Mouse (Mus musculus): ENCODE data around the gene Nav2. TPM values are rescaled to one million over a fixed set of nuclear protein-coding genes. Genes with fewer than 3 reads are reported as not detected.
A peak's percentile ranks its signal among the peaks of the same experiment; 100 is the strongest.

Nav2 gene
- polyA plus RNA-seq, 1 experiment from 2014 or later: 19.7 TPM

DNA sequence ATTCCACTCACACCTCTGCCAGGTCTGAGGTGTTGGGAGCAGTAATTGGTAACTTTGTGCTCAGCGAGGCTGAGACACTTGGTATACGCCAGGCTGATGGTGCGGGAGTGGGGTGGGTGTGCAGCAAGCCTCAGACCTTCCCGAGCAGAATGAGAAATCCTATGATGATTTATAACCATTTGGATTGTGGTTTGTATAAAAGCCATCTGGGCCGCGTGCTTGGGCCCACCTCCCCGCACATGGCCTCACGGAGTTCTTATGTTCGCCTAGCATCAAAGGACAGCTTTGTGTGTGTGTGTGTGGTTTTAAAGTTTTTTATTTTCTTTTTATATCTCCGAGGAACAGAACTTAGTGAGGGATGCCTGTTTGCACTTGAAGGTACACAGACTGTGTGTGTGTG lies 474.4 kb downstream of the Nav2 start:
- 0 out of 2 replicates have a peak, but pooled peaks cover 4% of the 10 kb centered on the region for H3K4me1 ChIP-seq (ENCODE audit: insufficient read depth)
- 32% methylated on average over 10 of the region's 10 CpGs for WGBS

DNA sequence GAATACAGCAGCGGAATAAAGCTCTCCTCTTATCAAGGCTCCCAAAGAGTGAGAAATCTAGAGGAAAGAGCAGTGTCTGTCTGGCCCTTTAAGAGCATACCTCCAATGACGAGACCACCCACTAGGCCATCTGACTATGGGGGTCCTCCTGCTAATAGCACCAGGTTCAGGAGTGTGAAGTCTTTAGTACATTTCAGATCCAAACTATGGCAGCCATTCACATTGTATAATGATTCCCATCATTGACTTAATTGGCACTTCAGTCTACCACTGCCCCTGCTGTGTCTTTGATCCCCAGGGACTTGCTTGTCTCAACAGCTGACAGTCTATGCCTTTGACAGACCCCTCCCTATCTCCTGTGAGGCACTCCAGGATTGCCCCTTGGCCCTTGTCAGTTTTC lies 479.6 kb downstream of the Nav2 start:
- Histone ChIP-seq H3K27me3 (ENCODE audit: insufficient read depth, low read length) (no peaks in the 10 kb centered on the region), H3K4me2 (no peak overlapping the region), H3K9ac (no peak overlapping the region), H3K4me1 (ENCODE audit: insufficient read depth) (0 out of 2 replicates have a peak, but pooled peaks cover 7% of the 10 kb centered on the region), H3K27ac (ENCODE audit: low read depth) (no peak overlapping the region), H3K9me3 (ENCODE audit: low read depth, low read length) (no peaks in the 10 kb centered on the region), H3K36me3 (ENCODE audit: insufficient read depth) (no peaks in the 10 kb centered on the region), H3K4me3 (ENCODE audit: low read depth, low read length) (no peak overlapping the region)
- ATAC-seq (ENCODE audit: insufficient read depth) (no peak), DNase-seq (no peak)
- 43% methylated on average over 2 of the region's 2 CpGs for WGBS
- no peak for TF ChIP-seq CTCF (IDR thresholded peaks at IDR 0.05; ENCODE audit: low read depth)

More for the DNA sequence above, 474.4 kb downstream of the Nav2 start:
- H3K4me3 ChIP-seq (ENCODE audit: low read depth, low read length): no peak overlapping the region
- H3K36me3 ChIP-seq (ENCODE audit: insufficient read depth): no peaks in the 10 kb centered on the region
- H3K27ac ChIP-seq (ENCODE audit: low read depth): no peak overlapping the region
- TF ChIP-seq CTCF (IDR thresholded peaks at IDR 0.05; ENCODE audit: low read depth): no peak
- DNase-seq (peak; percentile 50), ATAC-seq (ENCODE audit: insufficient read depth) (peak; percentile 52; the same call in 1 of the 2 replicates)
- no peak overlapping the region for H3K9ac ChIP-seq
- H3K27me3 ChIP-seq (ENCODE audit: insufficient read depth, low read length): no peaks in the 10 kb centered on the region
- H3K4me2 ChIP-seq: no peak overlapping the region
- H3K9me3 ChIP-seq (ENCODE audit: low read depth, low read length): no peaks in the 10 kb centered on the region

DNA sequence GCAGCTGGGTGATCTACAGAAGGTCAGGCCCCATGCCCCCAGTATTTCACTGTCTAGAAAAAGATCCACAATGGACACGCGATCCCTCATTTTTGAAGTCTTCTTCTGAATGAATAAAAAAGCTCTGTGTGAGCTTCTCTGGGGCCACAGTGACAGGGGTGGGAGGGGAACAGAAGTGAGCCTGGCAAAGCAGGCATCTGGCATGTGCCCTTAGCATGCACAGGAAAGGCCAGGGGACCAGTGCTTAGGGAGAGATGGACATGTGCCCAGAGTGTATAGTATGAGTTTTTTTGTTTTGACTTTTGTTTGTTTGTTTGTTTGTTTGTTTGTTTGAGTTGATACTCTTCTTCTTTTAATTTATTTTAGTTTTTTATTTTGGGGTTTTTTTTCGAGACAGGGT lies 481.8 kb downstream of the Nav2 start:
- 64% methylated on average over 3 of the region's 3 CpGs for WGBS
- no peak for TF ChIP-seq CTCF (IDR thresholded peaks at IDR 0.05; ENCODE audit: low read depth)

DNA sequence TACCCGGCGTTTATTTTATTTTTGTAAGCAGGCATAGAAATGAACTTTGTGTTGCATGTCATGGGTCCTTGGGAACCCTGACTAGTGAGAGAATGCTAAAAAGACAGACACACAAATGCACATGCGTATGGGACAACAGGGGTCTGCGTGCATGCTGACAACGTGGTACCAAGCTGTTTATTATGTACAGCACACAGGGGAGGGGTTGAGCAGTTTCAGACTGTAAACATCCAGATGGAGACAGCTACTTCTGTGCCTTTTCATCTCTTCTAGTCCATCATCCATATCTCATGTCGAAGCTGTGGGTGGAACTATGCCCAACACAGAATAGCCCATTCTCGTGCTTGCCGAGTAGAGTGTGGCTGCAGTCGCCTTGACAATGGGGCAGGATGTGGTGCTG lies 482.3 kb downstream of the Nav2 start:
- Histone ChIP-seq H3K4me2 (no peak overlapping the region), H3K27ac (ENCODE audit: low read depth) (no peak overlapping the region), H3K36me3 (ENCODE audit: insufficient read depth) (no peaks in the 10 kb centered on the region), H3K4me3 (ENCODE audit: low read depth, low read length) (no peak overlapping the region), H3K9me3 (ENCODE audit: low read depth, low read length) (no peaks in the 10 kb centered on the region), H3K9ac (no peak overlapping the region), H3K27me3 (ENCODE audit: insufficient read depth, low read length) (no peaks in the 10 kb centered on the region), H3K4me1 (ENCODE audit: insufficient read depth) (0 out of 2 replicates have a peak, but pooled peaks cover 6% of the 10 kb centered on the region)
- WGBS: 55% methylated on average over 9 of the region's 9 CpGs
- no peak for TF ChIP-seq CTCF (IDR thresholded peaks at IDR 0.05; ENCODE audit: low read depth)
- ATAC-seq (ENCODE audit: insufficient read depth) (no peak), DNase-seq (no peak)

More for the DNA sequence above, 481.8 kb downstream of the Nav2 start:
- no peak overlapping the region for H3K27ac ChIP-seq (ENCODE audit: low read depth)
- no peaks in the 10 kb centered on the region for H3K9me3 ChIP-seq (ENCODE audit: low read depth, low read length)
- DNase-seq (no peak), ATAC-seq (ENCODE audit: insufficient read depth) (no peak)
- no peaks in the 10 kb centered on the region for H3K36me3 ChIP-seq (ENCODE audit: insufficient read depth)
- no peak overlapping the region for H3K4me3 ChIP-seq (ENCODE audit: low read depth, low read length)
- H3K4me2 ChIP-seq: no peak overlapping the region
- H3K9ac ChIP-seq: no peak overlapping the region
- 0 out of 2 replicates have a peak, but pooled peaks cover 6% of the 10 kb centered on the region for H3K4me1 ChIP-seq (ENCODE audit: insufficient read depth)
- H3K27me3 ChIP-seq (ENCODE audit: insufficient read depth, low read length): no peaks in the 10 kb centered on the region

DNA sequence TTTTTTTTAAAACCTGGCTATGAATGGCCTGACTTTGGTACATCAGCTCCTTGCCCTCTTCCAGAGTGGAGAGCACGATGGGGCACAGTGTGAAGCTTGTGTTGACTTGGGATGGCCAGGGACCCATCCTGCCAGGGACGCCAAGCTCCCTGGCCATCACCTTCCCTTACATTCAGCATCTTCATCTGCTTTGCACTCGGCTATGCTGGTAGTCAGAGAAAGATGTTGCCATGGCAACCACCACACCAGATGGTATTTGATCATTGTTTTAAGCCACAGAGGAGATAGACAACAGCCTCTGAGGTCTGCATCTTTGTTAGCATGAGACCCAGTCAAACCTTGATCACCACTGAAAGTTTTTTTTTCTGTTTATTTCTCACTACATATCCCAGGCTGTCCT lies 483.7 kb downstream of the Nav2 start:
- Histone ChIP-seq H3K27me3 (ENCODE audit: insufficient read depth, low read length) (no peaks in the 10 kb centered on the region), H3K36me3 (ENCODE audit: insufficient read depth) (no peaks in the 10 kb centered on the region), H3K4me1 (ENCODE audit: insufficient read depth) (0 out of 2 replicates have a peak, but pooled peaks cover 6% of the 10 kb centered on the region), H3K9ac (no peak overlapping the region), H3K27ac (ENCODE audit: low read depth) (no peak overlapping the region), H3K4me3 (ENCODE audit: low read depth, low read length) (no peak overlapping the region), H3K9me3 (ENCODE audit: low read depth, low read length) (no peaks in the 10 kb centered on the region), H3K4me2 (no peak overlapping the region)
- no peak for ATAC-seq (ENCODE audit: insufficient read depth)
- 59% methylated on average over 3 of the region's 3 CpGs for WGBS
- no peak for TF ChIP-seq CTCF (IDR thresholded peaks at IDR 0.05; ENCODE audit: low read depth)
- DNase-seq: no peak

DNA sequence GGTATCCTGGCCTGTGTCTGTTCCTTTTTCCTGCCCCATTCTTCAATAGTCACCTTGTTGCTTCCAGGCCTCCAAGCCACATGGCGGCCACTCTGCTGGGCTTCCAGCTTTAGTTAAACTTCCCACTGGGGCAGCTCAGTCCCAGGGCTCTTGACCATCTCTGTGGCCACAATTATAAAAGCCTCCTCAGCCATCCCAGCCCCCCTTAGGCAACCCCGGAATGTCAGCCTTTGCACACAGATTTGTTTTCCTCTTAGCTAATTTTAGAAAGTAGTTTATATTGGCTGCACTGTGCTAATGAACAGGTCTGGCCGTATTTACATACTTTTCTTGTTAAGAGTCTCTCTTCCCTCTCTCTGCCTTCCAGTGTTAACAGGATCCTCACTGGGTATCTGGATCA lies 484.3 kb downstream of the Nav2 start:
- DNase-seq (no peak), ATAC-seq (ENCODE audit: insufficient read depth) (no peak)
- no peak for TF ChIP-seq CTCF (IDR thresholded peaks at IDR 0.05; ENCODE audit: low read depth)
- 32% methylated on average over 3 of the region's 3 CpGs for WGBS
- H3K27ac ChIP-seq (ENCODE audit: low read depth): no peak overlapping the region
- H3K4me2 ChIP-seq: no peak overlapping the region
- H3K9ac ChIP-seq: no peak overlapping the region
- no peaks in the 10 kb centered on the region for H3K36me3 ChIP-seq (ENCODE audit: insufficient read depth)
- no peaks in the 10 kb centered on the region for H3K9me3 ChIP-seq (ENCODE audit: low read depth, low read length)
- no peaks in the 10 kb centered on the region for H3K27me3 ChIP-seq (ENCODE audit: insufficient read depth, low read length)
- no peak overlapping the region for H3K4me3 ChIP-seq (ENCODE audit: low read depth, low read length)
- H3K4me1 ChIP-seq (ENCODE audit: insufficient read depth): 0 out of 2 replicates have a peak, but pooled peaks cover 6% of the 10 kb centered on the region

DNA sequence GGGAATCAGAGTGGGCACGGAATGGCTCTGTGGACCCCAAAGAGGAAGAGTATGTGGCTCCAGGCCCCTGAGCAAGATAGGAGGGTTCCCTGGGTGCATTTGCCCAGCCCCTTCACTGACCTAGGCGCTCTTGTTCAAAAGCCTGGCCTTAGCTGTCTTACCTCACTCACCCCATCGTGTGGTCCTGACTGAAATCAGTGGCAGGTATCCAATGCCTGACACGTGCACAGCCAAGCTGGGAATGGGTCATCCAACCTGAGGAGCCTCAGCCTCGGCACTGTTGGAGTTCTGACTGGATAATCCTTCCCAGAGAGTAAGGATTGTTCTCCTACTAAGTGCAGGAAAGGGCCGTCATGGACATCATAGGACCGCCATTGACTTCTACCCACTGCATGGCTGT lies 485.3 kb downstream of the Nav2 start:
- H3K27me3 ChIP-seq (ENCODE audit: insufficient read depth, low read length): no peaks in the 10 kb centered on the region
- no peaks in the 10 kb centered on the region for H3K36me3 ChIP-seq (ENCODE audit: insufficient read depth)
- no peak overlapping the region for H3K9ac ChIP-seq
- no peaks in the 10 kb centered on the region for H3K9me3 ChIP-seq (ENCODE audit: low read depth, low read length)
- no peak overlapping the region for H3K27ac ChIP-seq (ENCODE audit: low read depth)
- 0 out of 2 replicates have a peak, but pooled peaks cover 6% of the 10 kb centered on the region for H3K4me1 ChIP-seq (ENCODE audit: insufficient read depth)
- no peak for TF ChIP-seq CTCF (IDR thresholded peaks at IDR 0.05; ENCODE audit: low read depth)
- H3K4me2 ChIP-seq: no peak overlapping the region
- ATAC-seq (ENCODE audit: insufficient read depth) (no peak), DNase-seq (no peak)
- 81% methylated on average over 7 of the region's 7 CpGs for WGBS
- H3K4me3 ChIP-seq (ENCODE audit: low read depth, low read length): no peak overlapping the region

DNA sequence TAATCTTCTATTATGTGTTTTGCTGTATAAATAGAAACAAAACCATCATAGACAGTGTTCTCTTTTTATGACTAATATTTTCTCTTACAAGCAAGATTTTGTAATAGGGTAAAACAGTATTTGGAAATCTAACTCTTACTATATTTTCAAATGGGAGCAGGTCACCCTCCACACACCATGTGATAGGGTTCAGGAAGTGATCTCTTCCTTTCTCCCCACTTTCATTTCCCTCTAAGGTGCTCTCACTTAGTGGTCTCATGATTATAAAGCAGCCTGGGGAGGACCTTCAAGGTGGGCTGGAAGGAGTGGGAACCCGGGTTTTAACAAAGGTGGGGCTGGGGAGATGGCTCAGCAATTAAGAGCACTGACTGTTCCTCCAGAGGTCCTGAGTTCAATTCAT lies 487.7 kb downstream of the Nav2 start:
- ATAC-seq (ENCODE audit: insufficient read depth) (no peak), DNase-seq (no peak)
- Histone ChIP-seq H3K9ac (no peak overlapping the region), H3K4me3 (ENCODE audit: low read depth, low read length) (no peak overlapping the region), H3K4me2 (no peak overlapping the region), H3K27me3 (ENCODE audit: insufficient read depth, low read length) (no peaks in the 10 kb centered on the region), H3K36me3 (ENCODE audit: insufficient read depth) (no peaks in the 10 kb centered on the region), H3K4me1 (ENCODE audit: insufficient read depth) (0 out of 2 replicates have a peak, but pooled peaks cover 4% of the 10 kb centered on the region), H3K27ac (ENCODE audit: low read depth) (no peak overlapping the region), H3K9me3 (ENCODE audit: low read depth, low read length) (no peaks in the 10 kb centered on the region)
- 69% methylated on average over 1 of the region's 1 CpGs for WGBS
- no peak for TF ChIP-seq CTCF (IDR thresholded peaks at IDR 0.05; ENCODE audit: low read depth)
